Mouse (Mus musculus) MEL (cell line): ENCODE measurements around the gene Ube2g1. TPM values are rescaled to one million over a fixed set of nuclear protein-coding genes. Genes with fewer than 3 reads are reported as not detected.

Experiments used
- DNase-seq: peaks from one replicate; pipeline ENCODE4 v3.0.0; 2011; ENCODE audit warnings: low read depth, low spot score
- H3K27ac ChIP-seq: 2 replicates; pipeline ENCODE4 v1.5.1; 2012; ENCODE audit warnings: low read depth, mild to moderate bottlenecking, control low read depth, low read length, moderate library complexity; ENCODE audit not compliant: control insufficient read depth
- H3K27me3 ChIP-seq, 2 experiments: fragments of 150-350 bp in 1 of 2; sonication (generic) in 1 of 2; 2 replicates each; pipeline ENCODE4 v1.6.1; 2012; ENCODE audit warnings: low read length in 2 of 2, mild to moderate bottlenecking in 2 of 2, improper control_type of control experiment in 1 of 2, moderate library complexity in 1 of 2; ENCODE audit not compliant: insufficient read depth in 2 of 2, control insufficient read depth in 1 of 2
- H3K36me3 ChIP-seq, 2 experiments: 2 replicates each; pipeline ENCODE4 v1.6.1; 2012 to 2014; ENCODE audit warnings: low read length in 2 of 2, improper control_type of control experiment in 1 of 2, inconsistent platforms in 1 of 2, mild to moderate bottlenecking in 1 of 2; ENCODE audit not compliant: insufficient read depth in 2 of 2, control insufficient read depth in 1 of 2
- H3K4me1 ChIP-seq, 2 experiments: fragments of 150-350 bp in 1 of 2; sonication (generic) in 1 of 2; 2 replicates each; pipeline ENCODE4 v1.6.1; 2012; ENCODE audit warnings: low read length in 2 of 2, improper control_type of control experiment in 1 of 2, mild to moderate bottlenecking in 1 of 2; ENCODE audit not compliant: insufficient read depth in 2 of 2, control insufficient read depth in 1 of 2
- H3K4me3 ChIP-seq, 2 experiments: fragments of 150-350 bp in 1 of 2; sonication (generic) in 1 of 2; 2 replicates each; pipeline ENCODE4 v1.5.1; 2012; ENCODE audit warnings: low read depth in 2 of 2, low read length in 2 of 2, mild to moderate bottlenecking in 2 of 2, moderate library complexity in 2 of 2, control low read depth in 1 of 2, improper control_type of control experiment in 1 of 2; ENCODE audit not compliant: control insufficient read depth in 1 of 2, insufficient read depth in 1 of 2
- H3K79me2 ChIP-seq: 2 replicates; pipeline ENCODE4 v1.6.1; 2012; ENCODE audit warnings: mild to moderate bottlenecking, low read length, moderate library complexity; ENCODE audit not compliant: control insufficient read depth, poor library complexity, insufficient read depth
- H3K9ac ChIP-seq: 2 replicates; pipeline ENCODE4 v1.6.1; 2012; ENCODE audit warnings: low read depth, mild to moderate bottlenecking, control low read depth, low read length, moderate library complexity; ENCODE audit not compliant: control insufficient read depth, poor library complexity, severe bottlenecking
- H3K9me3 ChIP-seq: fragments of 150-350 bp; sonication (generic); replicated peaks from 2 replicates; pipeline ENCODE4 v1.6.1; 2012; ENCODE audit warnings: mild to moderate bottlenecking, low read length, improper control_type of control experiment, moderate library complexity; ENCODE audit not compliant: insufficient read depth
- BHLHE40 ChIP-seq: IDR thresholded peaks from 2 replicates; pipeline ENCODE4 v1.6.1; 2012; ENCODE audit warnings: low read depth, mild to moderate bottlenecking, inconsistent platforms, low read length, improper control_type of control experiment, borderline replicate concordance
- CHD1 ChIP-seq: IDR thresholded peaks from 2 replicates; pipeline ENCODE4 v1.6.1; 2012; ENCODE audit warnings: low read depth, mild to moderate bottlenecking, inconsistent platforms, low read length, improper control_type of control experiment
- CHD2 ChIP-seq: IDR thresholded peaks from 2 replicates; pipeline ENCODE4 v1.6.1; 2011; ENCODE audit warnings: low read length, improper control_type of control experiment
- CTCF ChIP-seq, 3 experiments: IDR thresholded peaks in 2 of 3; conservative IDR thresholded peaks in 1 of 3; 2 replicates each; pipeline ENCODE4 v1.5.1; 2011 to 2012; ENCODE audit warnings: low read length in 3 of 3, low read depth in 2 of 3, mild to moderate bottlenecking in 2 of 3, improper control_type of control experiment in 1 of 3, inconsistent platforms in 1 of 3, mixed read lengths in 1 of 3, moderate library complexity in 1 of 3; ENCODE audit not compliant: control insufficient read depth in 1 of 3, insufficient read depth in 1 of 3, poor library complexity in 1 of 3, severe bottlenecking in 1 of 3
- E2F4 ChIP-seq: IDR thresholded peaks from 2 replicates; pipeline ENCODE4 v1.6.1; 2011; ENCODE audit warnings: low read depth, low read length, improper control_type of control experiment, borderline replicate concordance
- ELF1 ChIP-seq: IDR thresholded peaks from 2 replicates; pipeline ENCODE4 v1.6.1; 2014; ENCODE audit warnings: low read depth, mild to moderate bottlenecking, inconsistent platforms, low read length, improper control_type of control experiment, moderate library complexity
- EP300 ChIP-seq, 2 experiments: IDR thresholded peaks; 2 replicates each; pipeline ENCODE4 v1.6.1; 2011; ENCODE audit warnings: improper control_type of control experiment in 2 of 2, low read length in 2 of 2, low read depth in 1 of 2, mild to moderate bottlenecking in 1 of 2
- ETS1 ChIP-seq: IDR thresholded peaks from 2 replicates; pipeline ENCODE4 v1.6.1; 2012; ENCODE audit warnings: low read depth, mild to moderate bottlenecking, inconsistent platforms, low read length, improper control_type of control experiment, moderate library complexity
- GABPA ChIP-seq: IDR thresholded peaks from 2 replicates; pipeline ENCODE4 v1.6.1; 2012; ENCODE audit warnings: low read depth, mild to moderate bottlenecking, inconsistent platforms, low read length, improper control_type of control experiment, moderate library complexity
- GATA1 ChIP-seq: IDR thresholded peaks from 2 replicates; pipeline ENCODE4 v1.6.1; 2011; ENCODE audit warnings: low read depth, low read length, improper control_type of control experiment
- HCFC1 ChIP-seq: IDR thresholded peaks from 2 replicates; pipeline ENCODE4 v1.6.1; 2012; ENCODE audit warnings: low read depth, mild to moderate bottlenecking, inconsistent platforms, low read length, improper control_type of control experiment, moderate library complexity
- JUND ChIP-seq: IDR thresholded peaks from 2 replicates; pipeline ENCODE4 v1.6.1; 2011; ENCODE audit warnings: low read depth, mild to moderate bottlenecking, improper control_type of control experiment, low read length
- MAFK ChIP-seq: IDR thresholded peaks from 2 replicates; pipeline ENCODE4 v1.6.1; 2011; ENCODE audit warnings: low read depth, mild to moderate bottlenecking, low read length, improper control_type of control experiment, borderline replicate concordance
- MAX ChIP-seq: IDR thresholded peaks from 2 replicates; pipeline ENCODE4 v1.6.1; 2011; ENCODE audit warnings: low read length, improper control_type of control experiment
- MAZ ChIP-seq: IDR thresholded peaks from 2 replicates; pipeline ENCODE4 v1.6.1; 2012; ENCODE audit warnings: low read depth, mild to moderate bottlenecking, inconsistent platforms, low read length, improper control_type of control experiment
- MEF2A ChIP-seq: IDR thresholded peaks from 2 replicates; pipeline ENCODE4 v1.6.1; 2014; ENCODE audit warnings: low read depth, mild to moderate bottlenecking, inconsistent platforms, low read length, improper control_type of control experiment; ENCODE audit not compliant: poor library complexity, insufficient replicate concordance, severe bottlenecking; ENCODE audit errors: extremely low read depth
- MXI1 ChIP-seq: IDR thresholded peaks from 2 replicates; pipeline ENCODE4 v1.6.1; 2011; ENCODE audit warnings: mild to moderate bottlenecking, low read depth, low read length, improper control_type of control experiment
- MYC ChIP-seq: IDR thresholded peaks from 2 replicates; pipeline ENCODE4 v1.6.1; 2011; ENCODE audit warnings: low read depth, mild to moderate bottlenecking, low read length, improper control_type of control experiment, moderate library complexity
- NELFE ChIP-seq: IDR thresholded peaks from 2 replicates; pipeline ENCODE4 v1.6.1; 2011; ENCODE audit warnings: low read depth, low read length, improper control_type of control experiment
- POLR2AphosphoS2 ChIP-seq: IDR thresholded peaks from 2 replicates; pipeline ENCODE4 v1.6.1; 2011; ENCODE audit warnings: low read length, improper control_type of control experiment
- POLR2AphosphoS5 ChIP-seq: IDR thresholded peaks from 2 replicates; pipeline ENCODE4 v1.6.1; 2012; ENCODE audit warnings: low read depth, borderline replicate concordance, mild to moderate bottlenecking, inconsistent platforms, low read length, moderate library complexity, mixed read lengths
- RAD21 ChIP-seq: IDR thresholded peaks from 2 replicates; pipeline ENCODE4 v1.6.1; 2011; ENCODE audit warnings: mild to moderate bottlenecking, low read depth, low read length, improper control_type of control experiment
- RCOR1 ChIP-seq: IDR thresholded peaks from 2 replicates; pipeline ENCODE4 v1.6.1; 2012; ENCODE audit warnings: low read depth, mild to moderate bottlenecking, inconsistent platforms, low read length, improper control_type of control experiment
- SIN3A ChIP-seq: IDR thresholded peaks from 2 replicates; pipeline ENCODE4 v1.6.1; 2012; ENCODE audit warnings: low read length, improper control_type of control experiment, inconsistent platforms
- SMC3 ChIP-seq: IDR thresholded peaks from 2 replicates; pipeline ENCODE4 v1.6.1; 2011; ENCODE audit warnings: low read depth, low read length, improper control_type of control experiment
- TAL1 ChIP-seq: IDR thresholded peaks from 2 replicates; pipeline ENCODE4 v1.6.1; 2012; ENCODE audit warnings: mild to moderate bottlenecking, inconsistent platforms, low read length, moderate library complexity, mixed read lengths
- TBP ChIP-seq: IDR thresholded peaks from 2 replicates; pipeline ENCODE4 v1.8.0; 2011; ENCODE audit warnings: low read depth, low read length, improper control_type of control experiment
- TCF12 ChIP-seq: IDR thresholded peaks from 2 replicates; pipeline ENCODE4 v1.6.1; 2014; ENCODE audit warnings: low read depth, mild to moderate bottlenecking, inconsistent platforms, low read length, improper control_type of control experiment, moderate library complexity
- UBTF ChIP-seq: IDR thresholded peaks from 2 replicates; pipeline ENCODE4 v1.6.1; 2012; ENCODE audit warnings: low read depth, mild to moderate bottlenecking, inconsistent platforms, low read length, improper control_type of control experiment, moderate library complexity, borderline replicate concordance; ENCODE audit not compliant: insufficient read depth
- USF1 ChIP-seq: IDR thresholded peaks from 2 replicates; pipeline ENCODE4 v1.6.1; 2014; ENCODE audit warnings: low read depth, mild to moderate bottlenecking, inconsistent platforms, low read length, improper control_type of control experiment, moderate library complexity
- USF2 ChIP-seq, 2 experiments: IDR thresholded peaks; 2 replicates each; pipeline ENCODE4 v1.6.1; 2011 to 2012; ENCODE audit warnings: improper control_type of control experiment in 2 of 2, low read length in 2 of 2, borderline replicate concordance in 1 of 2, inconsistent platforms in 1 of 2, low read depth in 1 of 2, mild to moderate bottlenecking in 1 of 2; ENCODE audit not compliant: insufficient read depth in 1 of 2
- ZC3H11A ChIP-seq: IDR thresholded peaks from 2 replicates; pipeline ENCODE4 v1.6.1; 2012; ENCODE audit warnings: low read depth, mild to moderate bottlenecking, inconsistent platforms, low read length, improper control_type of control experiment
- ZMIZ1 ChIP-seq: IDR thresholded peaks from 2 replicates; pipeline ENCODE4 v1.6.1; 2012; ENCODE audit warnings: low read depth, mild to moderate bottlenecking, inconsistent platforms, low read length, improper control_type of control experiment, moderate library complexity
- polyA plus RNA-seq, 2 experiments: library from polyadenylated mRNA; stranded (reverse) in 1 of 2; unstranded in 1 of 2; fragments of >175 nt in 1 of 2; fragments of >200 nt in 1 of 2; gene quantifications; 2 replicates each; pipeline versions ENCODE4 v1.2.1 to v1.2.4; 2012; ENCODE audit warnings: low replicate concordance in 2 of 2, low read depth in 1 of 2; ENCODE audit not compliant: insufficient read length in 2 of 2, insufficient read depth in 1 of 2, missing spikeins in 1 of 2
- total RNA-seq: library from RNA; depleted of rRNA; stranded (reverse); fragments of 300-350 nt; gene quantifications from 2 replicates; pipeline ENCODE4 v1.2.3, GENCODE M21; 2012

Ube2g1 gene
- total and polyA plus RNA-seq, 3 experiments: 26.6 to 38.1 (median 38.0) TPM

GRCm38 (mm10) chr11:72695025-72695424 lies 87.9 kb downstream of the Ube2g1 start:
- TF ChIP-seq BHLHE40 (peak; percentile 87), CTCF (IDR thresholded peaks at IDR 0.05 in 2 of 3, conservative IDR thresholded peaks at IDR 0.05 in 1 of 3; ENCODE audit: control insufficient read depth in 1 of 3, insufficient read depth in 1 of 3, low read depth in 2 of 3, low read length in 3 of 3, poor library complexity in 1 of 3, severe bottlenecking in 1 of 3) (no peak), USF2 (IDR thresholded peaks at IDR 0.05; ENCODE audit: borderline replicate concordance in 1 of 2, insufficient read depth in 1 of 2, low read depth in 1 of 2, low read length in 2 of 2) (no peak), HCFC1 (0 out of 2 replicates have a peak, but pooled peaks have one; percentile 14), TCF12 (peak; percentile 74; the same call in 1 of the 2 replicates), ETS1 (peak; percentile 93), MEF2A (no peak), SIN3A (peak; percentile 94), SMC3 (no peak), RCOR1 (peak; percentile 80), GATA1 (peak; percentile 98), UBTF (no peak), MAX (peak; percentile 87), GABPA (no peak), ZMIZ1 (0 out of 2 replicates have a peak, but pooled peaks have one; percentile 70), MXI1 (peak; percentile 96), CHD1 (no peak), JUND (no peak), MYC (peak; percentile 94), CHD2 (no peak; the same call in 1 of the 2 replicates), USF1 (no peak), TAL1 (no peak), E2F4 (no peak), TBP (no peak), EP300 (IDR thresholded peaks at IDR 0.05; ENCODE audit: low read depth in 1 of 2, low read length in 2 of 2) (peak; percentile 77 to 93), POLR2AphosphoS5 (no peak), POLR2AphosphoS2 (peak; percentile 57; the same call in 1 of the 2 replicates), RAD21 (no peak), MAFK (no peak), NELFE (no peak), ELF1 (peak; percentile 31; the same call in 1 of the 2 replicates), MAZ (0 out of 2 replicates have a peak, but pooled peaks have one; percentile 27), ZC3H11A (no peak)
- Histone ChIP-seq H3K4me1 (peaks cover 40 to 52% of the 10 kb centered on the region in 2 experiments), H3K27ac (peak overlapping the region; percentile 81)

More at GRCm38 (mm10) chr11:72695025-72695424, 87.9 kb downstream of the Ube2g1 start:
- 0 out of 4 replicates have a peak overlapping the region, but pooled peaks of 1 of the 2 experiments have one; percentile 5 for H3K4me3 ChIP-seq
- peaks cover 56% of the 10 kb centered on the region for H3K79me2 ChIP-seq
- peak overlapping the region; percentile 10; the same call in 1 of the 2 replicates for H3K9ac ChIP-seq
- no peaks in the 10 kb centered on the region for H3K9me3 ChIP-seq
- no peaks in the 10 kb centered on the region for H3K27me3 ChIP-seq
- peak; percentile 56 for DNase-seq
- peaks cover 2 to 60% of the 10 kb centered on the region in 2 experiments; a peak in 3 of 4 replicates for H3K36me3 ChIP-seq
